Mouse (Mus musculus) embryonic fibroblast, embryonic 13.5 days (primary cell): ENCODE measurements around the gene Upk2. TPM values are rescaled to one million over a fixed set of nuclear protein-coding genes. Genes with fewer than 3 reads are reported as not detected.
A peak's percentile ranks its signal among the peaks of the same experiment; 100 is the strongest.

Experiments
- H3K27ac ChIP-seq: 2 replicates; pipeline ENCODE4 v1.5.1; 2012; ENCODE audit warnings: low read length, control low read depth, inconsistent platforms; ENCODE audit not compliant: insufficient read depth
- H3K4me1 ChIP-seq: 2 replicates; pipeline ENCODE4 v1.6.1; 2011; ENCODE audit warnings: low read length; ENCODE audit not compliant: control insufficient read depth, insufficient read depth
- H3K4me3 ChIP-seq: 2 replicates; pipeline ENCODE4 v1.5.1; 2011; ENCODE audit warnings: mild to moderate bottlenecking, control low read depth, low read length; ENCODE audit not compliant: insufficient read depth
- CTCF ChIP-seq: IDR thresholded peaks from 2 replicates; pipeline ENCODE4 v1.5.1; 2011; ENCODE audit warnings: mild to moderate bottlenecking, control low read depth, low read length, moderate library complexity, borderline replicate concordance; ENCODE audit not compliant: insufficient read depth
- POLR2A ChIP-seq: IDR thresholded peaks from 2 replicates; pipeline ENCODE4 v1.6.1; 2011; ENCODE audit warnings: low read depth, mild to moderate bottlenecking, control low read depth, low read length, moderate library complexity
- polyA plus RNA-seq: library from polyadenylated mRNA; stranded (reverse); fragments of >200 nt; gene quantifications from 2 replicates; pipeline ENCODE4 v1.2.4, GENCODE M21; 2011; ENCODE audit warnings: low read depth; ENCODE audit not compliant: missing spikeins, insufficient read length

The Upk2 gene
- not detected in 2 replicates for polyA plus RNA-seq

- no peaks in the 10 kb centered on the region for H3K4me1 ChIP-seq
- H3K27ac ChIP-seq, result no peak within 1 kb of the TSS
- TF ChIP-seq POLR2A (no peak), CTCF (0 out of 2 replicates have a peak, but pooled peaks have one; percentile 7)
- no peak within 1 kb of the TSS for H3K4me3 ChIP-seq
Observed at GRCm38 (mm10) chr9:44454891-44455220, at the start of gene Upk2. Upk2 (minus strand) TSS chr9:44454976.

GRCm38 (mm10) chr9:44502006-44502405 is 47.2 kb upstream of the Upk2 start:
- Histone ChIP-seq H3K4me3 (peak overlapping the region; percentile 7), H3K27ac (peak overlapping the region; percentile 72), H3K4me1 (peaks cover 27% of the 10 kb centered on the region)
- peak; percentile 82; the same call in 1 of the 2 replicates for TF ChIP-seq CTCF
- TF ChIP-seq POLR2A, result no peak

GRCm38 (mm10) chr9:44501206-44501879 is 46.6 kb upstream of the Upk2 start:
- Histone ChIP-seq H3K27ac (peak overlapping the region; percentile 96), H3K4me1 (peaks cover 30% of the 10 kb centered on the region), H3K4me3 (peak overlapping the region; percentile 7)
- TF ChIP-seq CTCF (no peak), POLR2A (0 out of 2 replicates have a peak, but pooled peaks have one; percentile 38)

GRCm38 (mm10) chr9:44500638-44501175 is 45.9 kb upstream of the Upk2 start:
- H3K27ac ChIP-seq, result peak overlapping the region; percentile 96
- H3K4me1 ChIP-seq, result peaks cover 30% of the 10 kb centered on the region
- H3K4me3 ChIP-seq, result no peak overlapping the region
- TF ChIP-seq CTCF (no peak), POLR2A (no peak)

GRCm38 (mm10) chr9:44500163-44500533 is 45.4 kb upstream of the Upk2 start:
- Histone ChIP-seq H3K4me1 (peaks cover 30% of the 10 kb centered on the region), H3K27ac (peak overlapping the region; percentile 96), H3K4me3 (peak overlapping the region; percentile 46; the same call in 1 of the 2 replicates)
- TF ChIP-seq CTCF, result no peak
- TF ChIP-seq POLR2A, result no peak

- H3K4me1 ChIP-seq, result peaks cover 32% of the 10 kb centered on the region
Observed at GRCm38 (mm10) chr9:44499356-44500162, 44.8 kb upstream of the Upk2 start.

GRCm38 (mm10) chr9:44498421-44499355 is 43.9 kb upstream of the Upk2 start:
- H3K4me1 ChIP-seq, result peaks cover 37% of the 10 kb centered on the region
- peak; percentile 56; the same call in 1 of the 2 replicates for TF ChIP-seq CTCF
- peak; percentile 68 for TF ChIP-seq POLR2A
- peak overlapping the region; percentile 97 for H3K27ac ChIP-seq
- peak overlapping the region; percentile 46 for H3K4me3 ChIP-seq

More at GRCm38 (mm10) chr9:44499356-44500162, 44.8 kb upstream of the Upk2 start:
- TF ChIP-seq POLR2A, result peak; percentile 85
- no peak for TF ChIP-seq CTCF
- Histone ChIP-seq H3K4me3 (peak overlapping the region; percentile 46), H3K27ac (peak overlapping the region; percentile 96)

- Histone ChIP-seq H3K4me1 (peaks cover 40% of the 10 kb centered on the region), H3K27ac (peak overlapping the region; percentile 97), H3K4me3 (peak overlapping the region; percentile 39)
- no peak for TF ChIP-seq CTCF
- peak; percentile 64 for TF ChIP-seq POLR2A
Observed at GRCm38 (mm10) chr9:44497624-44498377, 43.0 kb upstream of the Upk2 start.
